Mouse (Mus musculus): Measurements from ENCODE around the gene Ctsa.

- TF ChIP-seq CTCF (IDR thresholded peaks at IDR 0.05; ENCODE audit: control insufficient read depth, insufficient read depth, insufficient replicate concordance, low read depth, low read length) (no peak), POLR2A (IDR thresholded peaks at IDR 0.05; ENCODE audit: control insufficient read depth, low read depth, low read length) (no peak)
These were observed 34.3 kb downstream of the Ctsa start for GRCm38 (mm10) chr2:164866741-164867551.
